Mouse (Mus musculus) adrenal gland (tissue): ENCODE measurements around the gene Commd1.

Experiments used
- intact Hi-C: fragments of 180-260 bp; cut with DNase I; formaldehyde crosslinking; loops from one replicate; pipeline ENCODE4 v1.15.1; 2025

Gene Commd1

GRCm38 (mm10) chr11:22847732-22848648 is 134.2 kb downstream of the Commd1 start:
- intact Hi-C loops: no loop called here

GRCm38 (mm10) chr11:22846960-22847731 is 135.0 kb downstream of the Commd1 start:
- intact Hi-C loops: no loop called here
